Mouse (Mus musculus) brain, embryonic 14.5 days (tissue): Measurements from ENCODE around the gene Mpzl1. TPM values are rescaled to one million over a fixed set of nuclear protein-coding genes. Genes with fewer than 3 reads are reported as not detected.
A peak's percentile ranks its signal among the peaks of the same experiment; 100 is the strongest.

ENCODE experiments used
- DNase-seq: peaks from one replicate; pipeline ENCODE4 v3.0.0-alpha.2; 2011; ENCODE audit warnings: low read depth
- CTCF ChIP-seq: fragments of 200-500 bp; IDR thresholded peaks from 2 replicates; pipeline ENCODE4 v1.5.1; 2012; ENCODE audit warnings: inconsistent platforms, mild to moderate bottlenecking, moderate library complexity, borderline replicate concordance; ENCODE audit not compliant: insufficient read depth, insufficient read length; ENCODE audit errors: extremely low read depth
- POLR2A ChIP-seq: fragments of 200-500 bp; IDR thresholded peaks from 2 replicates; pipeline ENCODE4 v1.6.1; 2012; ENCODE audit warnings: mild to moderate bottlenecking, inconsistent platforms, borderline replicate concordance; ENCODE audit not compliant: poor library complexity, insufficient read depth, insufficient read length, severe bottlenecking; ENCODE audit errors: extremely low read depth
- polyA plus RNA-seq: library from polyadenylated mRNA; depleted of rRNA; stranded (reverse); fragments of >200 nt; gene quantifications from 2 replicates; pipeline ENCODE4 v1.2.3, GENCODE M21; 2012; rRNA removed

Mpzl1 gene
- polyA plus RNA-seq, 1 experiment, result 142 TPM

GRCm38 (mm10) chr1:165559073-165559472 is 75.3 kb downstream of the Mpzl1 start:
- DNase-seq, result peak; percentile 73
- TF ChIP-seq CTCF, result no peak
- no peak for TF ChIP-seq POLR2A

- DNase-seq, result peak; percentile 32
- no peak for TF ChIP-seq CTCF
- no peak for TF ChIP-seq POLR2A
These were observed 77.6 kb downstream of the Mpzl1 start for GRCm38 (mm10) chr1:165556711-165557110.

Other genes with a start within 250 kb of the Mpzl1 start
- gene Dcaf6, start 174.1 kb downstream of the Mpzl1 start, polyA plus RNA-seq, result 25.7 and 27.4 TPM in 2 replicates
- 82.0 and 89.0 TPM in 2 replicates for gene Mpc2, start 173.9 kb downstream of the Mpzl1 start, polyA plus RNA-seq
- gene Adcy10, start 149.4 kb downstream of the Mpzl1 start, polyA plus RNA-seq, result 0.15 and 0.23 TPM in 2 replicates
- gene Rcsd1, start 75.2 kb upstream of the Mpzl1 start, polyA plus RNA-seq, result 7.9 and 10.1 TPM in 2 replicates
- 12.4 and 12.8 TPM in 2 replicates for gene Creg1, start 129.2 kb upstream of the Mpzl1 start, polyA plus RNA-seq
- gene Cd247, start 154.1 kb upstream of the Mpzl1 start, polyA plus RNA-seq, result 0.79 and 1.0 TPM in 2 replicates